Mouse (Mus musculus) MEL (cell line): ENCODE results near the gene Treml2. TPM values are rescaled to one million over a fixed set of nuclear protein-coding genes. Genes with fewer than 3 reads are reported as not detected.

ENCODE experiments used
- DNase-seq: peaks from one replicate; pipeline ENCODE4 v3.0.0; 2011; ENCODE audit warnings: low read depth, low spot score
- H3K27ac ChIP-seq: 2 replicates; pipeline ENCODE4 v1.5.1; 2012; ENCODE audit warnings: low read depth, mild to moderate bottlenecking, control low read depth, low read length, moderate library complexity; ENCODE audit not compliant: control insufficient read depth
- H3K27me3 ChIP-seq, 2 experiments: fragments of 150-350 bp in 1 of 2; sonication (generic) in 1 of 2; 2 replicates each; pipeline ENCODE4 v1.6.1; 2012; ENCODE audit warnings: low read length in 2 of 2, mild to moderate bottlenecking in 2 of 2, improper control_type of control experiment in 1 of 2, moderate library complexity in 1 of 2; ENCODE audit not compliant: insufficient read depth in 2 of 2, control insufficient read depth in 1 of 2
- H3K36me3 ChIP-seq, 2 experiments: 2 replicates each; pipeline ENCODE4 v1.6.1; 2012 to 2014; ENCODE audit warnings: low read length in 2 of 2, improper control_type of control experiment in 1 of 2, inconsistent platforms in 1 of 2, mild to moderate bottlenecking in 1 of 2; ENCODE audit not compliant: insufficient read depth in 2 of 2, control insufficient read depth in 1 of 2
- H3K4me1 ChIP-seq, 2 experiments: fragments of 150-350 bp in 1 of 2; sonication (generic) in 1 of 2; 2 replicates each; pipeline ENCODE4 v1.6.1; 2012; ENCODE audit warnings: low read length in 2 of 2, improper control_type of control experiment in 1 of 2, mild to moderate bottlenecking in 1 of 2; ENCODE audit not compliant: insufficient read depth in 2 of 2, control insufficient read depth in 1 of 2
- H3K4me3 ChIP-seq, 2 experiments: fragments of 150-350 bp in 1 of 2; sonication (generic) in 1 of 2; 2 replicates each; pipeline ENCODE4 v1.5.1; 2012; ENCODE audit warnings: low read depth in 2 of 2, low read length in 2 of 2, mild to moderate bottlenecking in 2 of 2, moderate library complexity in 2 of 2, control low read depth in 1 of 2, improper control_type of control experiment in 1 of 2; ENCODE audit not compliant: control insufficient read depth in 1 of 2, insufficient read depth in 1 of 2
- H3K79me2 ChIP-seq: 2 replicates; pipeline ENCODE4 v1.6.1; 2012; ENCODE audit warnings: mild to moderate bottlenecking, low read length, moderate library complexity; ENCODE audit not compliant: control insufficient read depth, poor library complexity, insufficient read depth
- H3K9ac ChIP-seq: 2 replicates; pipeline ENCODE4 v1.6.1; 2012; ENCODE audit warnings: low read depth, mild to moderate bottlenecking, control low read depth, low read length, moderate library complexity; ENCODE audit not compliant: control insufficient read depth, poor library complexity, severe bottlenecking
- H3K9me3 ChIP-seq: fragments of 150-350 bp; sonication (generic); replicated peaks from 2 replicates; pipeline ENCODE4 v1.6.1; 2012; ENCODE audit warnings: mild to moderate bottlenecking, low read length, improper control_type of control experiment, moderate library complexity; ENCODE audit not compliant: insufficient read depth
- CHD2 ChIP-seq: IDR thresholded peaks from 2 replicates; pipeline ENCODE4 v1.6.1; 2011; ENCODE audit warnings: low read length, improper control_type of control experiment
- ELF1 ChIP-seq: IDR thresholded peaks from 2 replicates; pipeline ENCODE4 v1.6.1; 2014; ENCODE audit warnings: low read depth, mild to moderate bottlenecking, inconsistent platforms, low read length, improper control_type of control experiment, moderate library complexity
- EP300 ChIP-seq, 2 experiments: IDR thresholded peaks; 2 replicates each; pipeline ENCODE4 v1.6.1; 2011; ENCODE audit warnings: improper control_type of control experiment in 2 of 2, low read length in 2 of 2, low read depth in 1 of 2, mild to moderate bottlenecking in 1 of 2
- GATA1 ChIP-seq: IDR thresholded peaks from 2 replicates; pipeline ENCODE4 v1.6.1; 2011; ENCODE audit warnings: low read depth, low read length, improper control_type of control experiment
- JUND ChIP-seq: IDR thresholded peaks from 2 replicates; pipeline ENCODE4 v1.6.1; 2011; ENCODE audit warnings: low read depth, mild to moderate bottlenecking, improper control_type of control experiment, low read length
- MEF2A ChIP-seq: IDR thresholded peaks from 2 replicates; pipeline ENCODE4 v1.6.1; 2014; ENCODE audit warnings: low read depth, mild to moderate bottlenecking, inconsistent platforms, low read length, improper control_type of control experiment; ENCODE audit not compliant: poor library complexity, insufficient replicate concordance, severe bottlenecking; ENCODE audit errors: extremely low read depth
- MYB ChIP-seq: IDR thresholded peaks from 2 replicates; pipeline ENCODE4 v1.6.1; 2011; ENCODE audit warnings: mild to moderate bottlenecking, low read depth, low read length, improper control_type of control experiment
- MYC ChIP-seq: IDR thresholded peaks from 2 replicates; pipeline ENCODE4 v1.6.1; 2011; ENCODE audit warnings: low read depth, mild to moderate bottlenecking, low read length, improper control_type of control experiment, moderate library complexity
- NRF1 ChIP-seq: IDR thresholded peaks from 2 replicates; pipeline ENCODE4 v1.6.1; 2014; ENCODE audit warnings: low read depth, mild to moderate bottlenecking, inconsistent platforms, low read length, improper control_type of control experiment, moderate library complexity; ENCODE audit not compliant: poor library complexity, insufficient read depth, severe bottlenecking
- POLR2A ChIP-seq, 2 experiments: IDR thresholded peaks; 2 replicates each; pipeline ENCODE4 v1.6.1; 2011 to 2012; ENCODE audit warnings: low read length in 2 of 2, mild to moderate bottlenecking in 2 of 2, control low read depth in 1 of 2, improper control_type of control experiment in 1 of 2, low read depth in 1 of 2, moderate library complexity in 1 of 2; ENCODE audit not compliant: control insufficient read depth in 1 of 2, insufficient read depth in 1 of 2, poor library complexity in 1 of 2
- POLR2AphosphoS2 ChIP-seq: IDR thresholded peaks from 2 replicates; pipeline ENCODE4 v1.6.1; 2011; ENCODE audit warnings: low read length, improper control_type of control experiment
- RCOR1 ChIP-seq: IDR thresholded peaks from 2 replicates; pipeline ENCODE4 v1.6.1; 2012; ENCODE audit warnings: low read depth, mild to moderate bottlenecking, inconsistent platforms, low read length, improper control_type of control experiment
- SMC3 ChIP-seq: IDR thresholded peaks from 2 replicates; pipeline ENCODE4 v1.6.1; 2011; ENCODE audit warnings: low read depth, low read length, improper control_type of control experiment
- TAL1 ChIP-seq: IDR thresholded peaks from 2 replicates; pipeline ENCODE4 v1.6.1; 2012; ENCODE audit warnings: mild to moderate bottlenecking, inconsistent platforms, low read length, moderate library complexity, mixed read lengths
- TBP ChIP-seq: IDR thresholded peaks from 2 replicates; pipeline ENCODE4 v1.8.0; 2011; ENCODE audit warnings: low read depth, low read length, improper control_type of control experiment
- TCF12 ChIP-seq: IDR thresholded peaks from 2 replicates; pipeline ENCODE4 v1.6.1; 2014; ENCODE audit warnings: low read depth, mild to moderate bottlenecking, inconsistent platforms, low read length, improper control_type of control experiment, moderate library complexity
- USF1 ChIP-seq: IDR thresholded peaks from 2 replicates; pipeline ENCODE4 v1.6.1; 2014; ENCODE audit warnings: low read depth, mild to moderate bottlenecking, inconsistent platforms, low read length, improper control_type of control experiment, moderate library complexity
- polyA plus RNA-seq, 2 experiments: library from polyadenylated mRNA; stranded (reverse) in 1 of 2; unstranded in 1 of 2; fragments of >175 nt in 1 of 2; fragments of >200 nt in 1 of 2; gene quantifications; 2 replicates each; pipeline versions ENCODE4 v1.2.1 to v1.2.4; 2012; ENCODE audit warnings: low replicate concordance in 2 of 2, low read depth in 1 of 2; ENCODE audit not compliant: insufficient read length in 2 of 2, insufficient read depth in 1 of 2, missing spikeins in 1 of 2
- total RNA-seq: library from RNA; depleted of rRNA; stranded (reverse); fragments of 300-350 nt; gene quantifications from 2 replicates; pipeline ENCODE4 v1.2.3, GENCODE M21; 2012

The Treml2 gene
- total and polyA plus RNA-seq, 3 experiments, result 27.7 to 52.7 TPM; not detected in 1

DNA sequence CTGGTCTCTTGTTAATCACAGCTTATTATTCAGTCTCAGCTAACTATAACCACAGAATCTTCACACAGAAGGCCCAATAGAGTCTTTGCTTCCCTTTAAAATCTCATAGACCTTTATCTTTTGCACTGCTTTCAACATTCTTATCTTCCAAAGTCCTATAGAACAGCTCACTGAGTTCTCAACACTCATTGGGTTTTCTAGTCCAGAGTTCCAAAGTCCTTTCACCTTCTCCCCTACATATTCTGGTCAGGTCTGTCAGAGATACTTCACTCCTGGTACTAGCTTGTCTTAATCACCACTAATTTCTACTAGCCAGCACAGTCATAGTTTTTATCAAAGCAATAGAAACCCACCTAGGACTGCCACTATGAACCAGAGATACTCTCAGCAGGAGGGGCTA lies 42.7 kb upstream of the Treml2 start:
- Histone ChIP-seq H3K4me1 (no peaks in the 10 kb centered on the region), H3K79me2 (no peaks in the 10 kb centered on the region)
- TF ChIP-seq TCF12, result no peak
- TF ChIP-seq POLR2AphosphoS2, result no peak
- no peak for TF ChIP-seq GATA1
- TF ChIP-seq JUND, result no peak
- no peak for TF ChIP-seq ELF1
- TF ChIP-seq CHD2, result no peak
- TF ChIP-seq USF1, result no peak
- no peak for TF ChIP-seq POLR2A (IDR thresholded peaks at IDR 0.05; ENCODE audit: control insufficient read depth in 1 of 2, insufficient read depth in 1 of 2, low read depth in 1 of 2, low read length in 2 of 2, poor library complexity in 1 of 2)
- TF ChIP-seq TBP, result no peak
- TF ChIP-seq, all 39 proteins: peak for 0
- H3K36me3 ChIP-seq, result no peaks in the 10 kb centered on the region
- no peaks in the 10 kb centered on the region for H3K9me3 ChIP-seq
- no peak overlapping the region for H3K4me3 ChIP-seq
- no peak overlapping the region for H3K27ac ChIP-seq
- no peak overlapping the region for H3K9ac ChIP-seq
- no peak for DNase-seq
- peaks cover 0 to 2% of the 10 kb centered on the region in 2 experiments; a peak in 3 of 4 replicates for H3K27me3 ChIP-seq

DNA sequence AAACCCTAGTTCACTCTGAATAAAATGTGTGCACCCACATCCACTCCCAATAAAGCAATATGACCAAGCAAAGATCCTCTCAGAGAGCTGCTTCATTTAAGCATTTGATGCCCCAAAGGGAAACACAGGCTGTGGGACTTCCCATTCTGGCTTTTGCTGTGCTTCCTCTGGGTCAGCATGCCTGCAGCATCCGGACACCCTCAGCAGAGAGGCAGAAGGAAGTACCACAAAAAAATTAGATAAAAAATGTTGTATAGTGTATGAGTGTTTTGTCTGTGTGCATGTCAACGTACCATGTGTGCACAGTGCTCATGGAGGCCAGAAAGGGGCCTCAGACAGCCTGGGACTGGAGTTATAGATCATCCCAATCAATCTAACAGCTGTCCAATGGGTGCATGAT lies 37.4 kb upstream of the Treml2 start:
- no peak for TF ChIP-seq MYB
- no peak for TF ChIP-seq NRF1
- no peak for TF ChIP-seq MYC
- TF ChIP-seq EP300 (IDR thresholded peaks at IDR 0.05; ENCODE audit: low read depth in 1 of 2, low read length in 2 of 2), result no peak
- no peak for TF ChIP-seq TAL1
- TF ChIP-seq MEF2A, result no peak
- TF ChIP-seq SMC3, result no peak
- TF ChIP-seq RCOR1, result no peak
- Histone ChIP-seq H3K9me3 (no peaks in the 10 kb centered on the region), H3K4me3 (no peak overlapping the region), H3K9ac (no peak overlapping the region), H3K79me2 (no peaks in the 10 kb centered on the region), H3K27me3 (no peaks in the 10 kb centered on the region), H3K36me3 (peaks cover 0 to 8% of the 10 kb centered on the region in 2 experiments; a peak in 2 of 4 replicates), H3K27ac (no peak overlapping the region), H3K4me1 (peaks cover 0 to 13% of the 10 kb centered on the region in 2 experiments; a peak in 2 of 4 replicates)
- no peak for DNase-seq
